In the genomic region with DNA sequence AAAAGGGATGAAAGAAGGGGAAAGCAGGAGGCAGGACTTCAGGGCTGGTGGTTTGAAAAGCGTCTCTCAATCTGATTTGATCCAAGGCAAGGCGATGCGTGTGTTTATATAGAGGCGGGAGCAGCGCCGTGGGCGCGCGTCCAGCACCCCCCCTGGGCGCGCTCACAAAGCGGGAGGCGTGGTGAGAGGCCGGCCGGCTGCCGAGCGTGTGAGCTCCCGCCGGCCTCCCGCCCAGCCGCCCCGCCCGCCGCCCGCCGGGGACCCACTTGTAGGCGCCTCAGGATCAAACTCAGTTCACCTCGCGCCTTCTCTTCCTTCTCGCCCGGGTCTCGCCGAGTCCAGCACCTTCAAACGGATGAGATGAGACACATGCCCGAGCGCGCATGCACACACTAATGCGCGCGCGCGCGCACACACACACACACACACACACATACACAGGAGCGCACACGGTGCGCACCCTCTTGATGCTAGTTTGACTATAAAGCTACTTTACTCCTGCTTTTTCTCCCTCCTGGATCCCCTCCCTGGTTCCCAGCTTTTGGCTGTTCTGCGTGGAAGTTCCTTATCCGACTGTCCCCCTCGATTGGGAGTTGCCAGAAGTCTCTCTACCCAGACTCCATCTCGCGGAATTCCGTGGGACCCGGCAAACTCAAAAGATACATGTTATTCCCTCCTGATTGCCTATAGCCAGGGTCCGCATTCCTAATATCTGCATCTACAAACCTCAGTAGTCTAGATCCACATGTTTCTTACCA, we compare ENCODE assay signal across 8 mouse cellular contexts. TPM values are rescaled to one million over a fixed set of nuclear protein-coding genes. Genes with fewer than 3 reads are reported as not detected.
DNase-seq lines count a peak whose midpoint lies in the region; ATAC-seq and TF ChIP-seq lines count a peak whose summit lies in the region.

No protein-coding gene starts in this region.

- TF ChIP-seq POLR2A in ES-Bruce4 (IDR thresholded peaks at IDR 0.05; ENCODE audit: insufficient read depth, low read length), result no peak
- TF ChIP-seq POLR2A in myocyte (IDR thresholded peaks at IDR 0.05; ENCODE audit: insufficient read length, low read depth), result no peak

- TF ChIP-seq CTCF in ES-Bruce4 (IDR thresholded peaks at IDR 0.05; ENCODE audit: low read depth, low read length), result no peak

- no peak overlapping the region for H3K9ac ChIP-seq in ES-Bruce4 (ENCODE audit: low read depth, poor library complexity, severe bottlenecking)
- peak overlapping the region; percentile 60; the same call in 1 of the 2 replicates for H3K9ac ChIP-seq in embryonic facial prominence, embryonic 15.5 days
- peak overlapping the region; percentile 79 for H3K9ac ChIP-seq in hindbrain, embryonic 12.5 days
- H3K9ac ChIP-seq in limb, embryonic 15.5 days, result peak overlapping the region; percentile 69

- peak overlapping the region; percentile 62 for H3K4me3 ChIP-seq in ES-Bruce4 (ENCODE audit: low read depth, low read length)
- H3K4me3 ChIP-seq in embryonic facial prominence, embryonic 15.5 days (replicated peaks), result peak overlapping the region; percentile 60
- peak overlapping the region; percentile 53 for H3K4me3 ChIP-seq in hindbrain, embryonic 12.5 days
- H3K4me3 ChIP-seq in limb, embryonic 15.5 days, result peak overlapping the region; percentile 58
- H3K4me3 ChIP-seq in myocyte, result peak overlapping the region; percentile 24

- peak overlapping the region; percentile 23 for H3ac ChIP-seq in myocyte (ENCODE audit: control insufficient read depth, insufficient read length)

- no peaks in the 10 kb centered on the region for H3K79me2 ChIP-seq in myocyte (ENCODE audit: control insufficient read depth, insufficient read depth)

- ATAC-seq in embryonic facial prominence, embryonic 15.5 days (ENCODE audit: insufficient number of reproducible peaks, low FRiP score, low TSS enrichment, low read depth), result peak; percentile 19; the same call in 1 of the 2 replicates
- peak; percentile 33; the same call in 1 of the 2 replicates for ATAC-seq in hindbrain, embryonic 12.5 days (ENCODE audit: low FRiP score)
- ATAC-seq in limb, embryonic 15.5 days (ENCODE audit: insufficient number of reproducible peaks, low FRiP score, low TSS enrichment, low read depth), result no peak
- no peak for ATAC-seq in frontal cortex, adult (ENCODE audit: low TSS enrichment)

- H3K9me3 ChIP-seq in ES-Bruce4 (replicated peaks; ENCODE audit: control insufficient read depth, insufficient read depth, low read length, poor library complexity, severe bottlenecking), result no peaks in the 10 kb centered on the region
- no peaks in the 10 kb centered on the region for H3K9me3 ChIP-seq in embryonic facial prominence, embryonic 15.5 days (replicated peaks)
- no peaks in the 10 kb centered on the region for H3K9me3 ChIP-seq in hindbrain, embryonic 12.5 days (replicated peaks)
- no peaks in the 10 kb centered on the region for H3K9me3 ChIP-seq in limb, embryonic 15.5 days

- under 1% methylated on average over 54 of the region's 54 CpGs for WGBS in embryonic facial prominence, embryonic 15.5 days
- 2% methylated on average over 32 of the region's 54 CpGs for WGBS in hindbrain, embryonic 12.5 days
- under 1% methylated on average over 54 of the region's 54 CpGs for WGBS in limb, embryonic 15.5 days

- H3K27ac ChIP-seq in ES-Bruce4 (ENCODE audit: insufficient read depth, low read length), result no peak overlapping the region
- peak overlapping the region; percentile 82; the same call in 1 of the 2 replicates for H3K27ac ChIP-seq in embryonic facial prominence, embryonic 15.5 days (replicated peaks)
- peak overlapping the region; percentile 79 for H3K27ac ChIP-seq in hindbrain, embryonic 12.5 days
- H3K27ac ChIP-seq in limb, embryonic 15.5 days, result peak overlapping the region; percentile 90

- DNase-seq in A20 (ENCODE audit: low read depth, low spot score), result peak; percentile 46
- DNase-seq in cerebellum, adult 8-10 months, result no peak

- H3K36me3 ChIP-seq in ES-Bruce4 (ENCODE audit: control insufficient read depth, insufficient read depth, low read length, poor library complexity, severe bottlenecking), result no peaks in the 10 kb centered on the region
- no peaks in the 10 kb centered on the region for H3K36me3 ChIP-seq in embryonic facial prominence, embryonic 15.5 days
- no peaks in the 10 kb centered on the region for H3K36me3 ChIP-seq in hindbrain, embryonic 12.5 days
- no peaks in the 10 kb centered on the region for H3K36me3 ChIP-seq in limb, embryonic 15.5 days
- no peaks in the 10 kb centered on the region for H3K36me3 ChIP-seq in myocyte (ENCODE audit: control insufficient read depth, insufficient read depth)

- no peak for TF ChIP-seq EP300 in ES-Bruce4 (IDR thresholded peaks at IDR 0.05; ENCODE audit: insufficient read depth, low read depth, low read length)

- H3K4me1 ChIP-seq in ES-Bruce4 (ENCODE audit: control insufficient read depth, insufficient read depth, low read length), result no peaks in the 10 kb centered on the region
- peaks cover 59% of the 10 kb centered on the region for H3K4me1 ChIP-seq in embryonic facial prominence, embryonic 15.5 days
- peaks cover 69% of the 10 kb centered on the region for H3K4me1 ChIP-seq in hindbrain, embryonic 12.5 days
- peaks cover 60% of the 10 kb centered on the region for H3K4me1 ChIP-seq in limb, embryonic 15.5 days

- H3K4me2 ChIP-seq in embryonic facial prominence, embryonic 15.5 days (replicated peaks), result peak overlapping the region; percentile 92
- H3K4me2 ChIP-seq in hindbrain, embryonic 12.5 days (replicated peaks), result peak overlapping the region; percentile 85
- peak overlapping the region; percentile 96 for H3K4me2 ChIP-seq in limb, embryonic 15.5 days
- H3K4me2 ChIP-seq in myocyte (ENCODE audit: low read depth), result peak overlapping the region; percentile 99

- H3K27me3 ChIP-seq in ES-Bruce4 (ENCODE audit: control insufficient read depth, insufficient read depth, low read length, poor library complexity, severe bottlenecking) (peaks cover 45% of the 10 kb centered on the region), myocyte (ENCODE audit: control insufficient read depth, insufficient read depth, insufficient read length) (peaks cover 66% of the 10 kb centered on the region)
- H3K27me3 ChIP-seq in embryonic facial prominence, embryonic 15.5 days, result peaks cover 45% of the 10 kb centered on the region
- peaks cover 71% of the 10 kb centered on the region for H3K27me3 ChIP-seq in hindbrain, embryonic 12.5 days
- H3K27me3 ChIP-seq in limb, embryonic 15.5 days, result peaks cover 39% of the 10 kb centered on the region

TF ChIP-seq in myocyte, 11 proteins besides CTCF, POLR2A, EP300 and RAD21:
- TF ChIP-seq USF1 (IDR thresholded peaks at IDR 0.05; ENCODE audit: low read depth), result no peak
- no peak for TF ChIP-seq MYOG (IDR thresholded peaks at IDR 0.05; ENCODE audit: control insufficient read depth in 1 of 3, insufficient read depth in 1 of 3, insufficient read length in 2 of 3, low read depth in 2 of 3)
- TF ChIP-seq REST (IDR thresholded peaks at IDR 0.05; ENCODE audit: insufficient read depth, insufficient read length), result no peak
- no peak for TF ChIP-seq E2F4 (IDR thresholded peaks at IDR 0.05; ENCODE audit: insufficient read depth)
- no peak for TF ChIP-seq CEBPB (IDR thresholded peaks at IDR 0.05; ENCODE audit: insufficient read depth, poor library complexity, severe bottlenecking)
- TF ChIP-seq MYOD1 (IDR thresholded peaks at IDR 0.05; ENCODE audit: control insufficient read depth in 1 of 3, insufficient read length in 2 of 3, low read depth in 2 of 3), result no peak
- TF ChIP-seq TCF12 (IDR thresholded peaks at IDR 0.05; ENCODE audit: insufficient read depth, poor library complexity, severe bottlenecking), result no peak
- TF ChIP-seq TCF3 (IDR thresholded peaks at IDR 0.05; ENCODE audit: insufficient read length, low read depth), result no peak
- TF ChIP-seq MAX (IDR thresholded peaks at IDR 0.05; ENCODE audit: low read depth), result no peak
- TF ChIP-seq SRF (IDR thresholded peaks at IDR 0.05; ENCODE audit: control insufficient read depth, insufficient read length, low read depth), result no peak
- TF ChIP-seq POLR2AphosphoS2 (IDR thresholded peaks at IDR 0.05; ENCODE audit: insufficient read length, low read depth), result no peak

RNA-seq across cellular contexts. Expression of a gene that starts 4.6 kb away (rescaled TPM):
- 0.46 TPM in 2 replicates for polyA plus RNA-seq in ES-Bruce4 (2011; ENCODE audit: insufficient read depth, insufficient read length, low read depth, missing spikeins)
- polyA plus RNA-seq in embryonic facial prominence, embryonic 15.5 days (2015; fragmentation: Nextera tagmentation; extraction: Ambion mirVana), result 17.8 and 20.6 TPM in 2 replicates
- 55.3 and 60.5 TPM in 2 replicates for polyA plus RNA-seq in hindbrain, embryonic 12.5 days (2016; fragmentation: Nextera tagmentation; extraction: Ambion mirVana)
- polyA plus RNA-seq in limb, embryonic 15.5 days (2015; fragmentation: Nextera tagmentation; extraction: Ambion mirVana), result 16.0 and 17.2 TPM in 2 replicates
- 2.4 TPM for polyA plus RNA-seq in myocyte (2012; fragmentation: generic; extraction: Trizol)

Comparison
In these comparisons a context has a peak if more than half of its experiments do, and no peak if none do; other contexts are left out.
1. ATAC-seq: peak in embryonic facial prominence, embryonic 15.5 days (single experiment) and hindbrain, embryonic 12.5 days (single experiment); none in limb, embryonic 15.5 days (single experiment) and frontal cortex, adult (single experiment).
2. Peak in every context shown above with its lines, with median percentiles within 50 percentile points of each other: H3K4me3 ChIP-seq and H3K4me2 ChIP-seq.